Mouse (Mus musculus): ENCODE measurements around the gene Bmp3. TPM values are rescaled to one million over a fixed set of nuclear protein-coding genes. Genes with fewer than 3 reads are reported as not detected.
A peak's percentile ranks its signal among the peaks of the same experiment; 100 is the strongest.

Bmp3 gene
- polyA plus RNA-seq (2014; fragmentation: Nextera tagmentation; extraction: Ambion mirVana), result 0.14 and 0.54 TPM in 2 replicates

GRCm38 (mm10) chr5:98854264-98854626 is at the start of gene Bmp3:
TSS of gene Bmp3 (plus strand) at chr5:98854415.
- Histone ChIP-seq H3K4me2 (peak within 1 kb of the TSS; percentile 94), H3K36me3 (ENCODE audit: control insufficient read depth, insufficient read depth, low read length) (no peaks in the 10 kb centered on the region), H3K9me3 (replicated peaks; ENCODE audit: control insufficient read depth, low read length) (no peaks in the 10 kb centered on the region), H3K9ac (ENCODE audit: low read depth, low read length) (no peak within 1 kb of the TSS), H3K4me1 (ENCODE audit: control insufficient read depth, insufficient read depth, low read length) (no peaks in the 10 kb centered on the region), H3K4me3 (ENCODE audit: low read depth, low read length) (peak within 1 kb of the TSS; percentile 52), H3K27me3 (ENCODE audit: control insufficient read depth, insufficient read depth, low read length) (peaks cover 53% of the 10 kb centered on the region), H3K27ac (ENCODE audit: low read depth, low read length) (no peak within 1 kb of the TSS)
- no peak for ATAC-seq (replicated peaks; ENCODE audit: insufficient number of reproducible peaks, low FRiP score, low TSS enrichment)
- WGBS (ENCODE audit: insufficient replicate concordance), result 3% methylated on average over 10 of the region's 10 CpGs

- H3K27ac ChIP-seq (ENCODE audit: low read depth, low read length), result no peak overlapping the region
- no peak for ATAC-seq (replicated peaks; ENCODE audit: insufficient number of reproducible peaks, low FRiP score, low TSS enrichment)
- no peaks in the 10 kb centered on the region for H3K9me3 ChIP-seq (replicated peaks; ENCODE audit: control insufficient read depth, low read length)
- no peak overlapping the region for H3K4me2 ChIP-seq
- H3K4me1 ChIP-seq (ENCODE audit: control insufficient read depth, insufficient read depth, low read length), result no peaks in the 10 kb centered on the region
- H3K27me3 ChIP-seq (ENCODE audit: control insufficient read depth, insufficient read depth, low read length), result no peaks in the 10 kb centered on the region
- no peak overlapping the region for H3K9ac ChIP-seq (ENCODE audit: low read depth, low read length)
- no peaks in the 10 kb centered on the region for H3K36me3 ChIP-seq (ENCODE audit: control insufficient read depth, insufficient read depth, low read length)
- no peak overlapping the region for H3K4me3 ChIP-seq (ENCODE audit: low read depth, low read length)
- WGBS (ENCODE audit: insufficient replicate concordance), result 75% methylated on average over 6 of the region's 6 CpGs
These were observed 49.5 kb upstream of the Bmp3 start for GRCm38 (mm10) chr5:98804761-98805160.

- Histone ChIP-seq H3K27me3 (ENCODE audit: control insufficient read depth, insufficient read depth, low read length) (no peaks in the 10 kb centered on the region), H3K9ac (ENCODE audit: low read depth, low read length) (no peak overlapping the region), H3K4me3 (ENCODE audit: low read depth, low read length) (no peak overlapping the region), H3K9me3 (replicated peaks; ENCODE audit: control insufficient read depth, low read length) (no peaks in the 10 kb centered on the region), H3K36me3 (ENCODE audit: control insufficient read depth, insufficient read depth, low read length) (no peaks in the 10 kb centered on the region), H3K4me1 (ENCODE audit: control insufficient read depth, insufficient read depth, low read length) (no peaks in the 10 kb centered on the region), H3K4me2 (no peak overlapping the region), H3K27ac (ENCODE audit: low read depth, low read length) (no peak overlapping the region)
- WGBS (ENCODE audit: insufficient replicate concordance), result 85% methylated on average over 4 of the region's 4 CpGs
- no peak for ATAC-seq (replicated peaks; ENCODE audit: insufficient number of reproducible peaks, low FRiP score, low TSS enrichment)
These were observed 47.7 kb upstream of the Bmp3 start for GRCm38 (mm10) chr5:98806492-98806891.

GRCm38 (mm10) chr5:98807022-98807421 is 47.2 kb upstream of the Bmp3 start:
- Histone ChIP-seq H3K27ac (ENCODE audit: low read depth, low read length) (no peak overlapping the region), H3K9ac (ENCODE audit: low read depth, low read length) (no peak overlapping the region), H3K27me3 (ENCODE audit: control insufficient read depth, insufficient read depth, low read length) (no peaks in the 10 kb centered on the region), H3K9me3 (replicated peaks; ENCODE audit: control insufficient read depth, low read length) (no peaks in the 10 kb centered on the region), H3K4me2 (no peak overlapping the region), H3K4me3 (ENCODE audit: low read depth, low read length) (no peak overlapping the region), H3K36me3 (ENCODE audit: control insufficient read depth, insufficient read depth, low read length) (no peaks in the 10 kb centered on the region), H3K4me1 (ENCODE audit: control insufficient read depth, insufficient read depth, low read length) (no peaks in the 10 kb centered on the region)
- ATAC-seq (replicated peaks; ENCODE audit: insufficient number of reproducible peaks, low FRiP score, low TSS enrichment), result no peak
- WGBS (ENCODE audit: insufficient replicate concordance), result 78% methylated on average over 7 of the region's 7 CpGs

GRCm38 (mm10) chr5:98807953-98808352 is 46.3 kb upstream of the Bmp3 start:
- Histone ChIP-seq H3K36me3 (ENCODE audit: control insufficient read depth, insufficient read depth, low read length) (no peaks in the 10 kb centered on the region), H3K9ac (ENCODE audit: low read depth, low read length) (no peak overlapping the region), H3K4me1 (ENCODE audit: control insufficient read depth, insufficient read depth, low read length) (no peaks in the 10 kb centered on the region), H3K4me3 (ENCODE audit: low read depth, low read length) (no peak overlapping the region), H3K4me2 (no peak overlapping the region), H3K27me3 (ENCODE audit: control insufficient read depth, insufficient read depth, low read length) (no peaks in the 10 kb centered on the region), H3K9me3 (replicated peaks; ENCODE audit: control insufficient read depth, low read length) (no peaks in the 10 kb centered on the region), H3K27ac (ENCODE audit: low read depth, low read length) (no peak overlapping the region)
- no peak for ATAC-seq (replicated peaks; ENCODE audit: insufficient number of reproducible peaks, low FRiP score, low TSS enrichment)
- 71% methylated on average over 9 of the region's 9 CpGs for WGBS (ENCODE audit: insufficient replicate concordance)

DNA sequence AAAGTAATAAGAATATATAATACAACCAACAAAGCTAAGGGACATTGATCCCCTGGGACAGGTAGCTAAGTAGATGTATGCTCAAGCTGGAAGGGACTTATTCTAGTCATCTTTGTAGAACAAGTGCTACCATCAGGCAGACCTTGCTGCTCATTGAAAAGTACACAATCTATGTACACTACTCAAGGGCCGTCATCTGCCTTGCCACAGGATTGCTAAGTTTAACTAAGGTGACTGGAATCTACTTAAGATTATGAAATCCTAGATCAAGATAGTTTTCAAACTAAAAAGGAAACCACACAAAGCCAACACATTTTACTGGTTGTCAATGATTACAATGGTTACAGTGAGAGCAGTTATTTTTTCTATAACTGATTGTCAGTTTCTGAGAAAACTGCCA is 41.8 kb upstream of the Bmp3 start:
- no peak for ATAC-seq (replicated peaks; ENCODE audit: insufficient number of reproducible peaks, low FRiP score, low TSS enrichment)
- Histone ChIP-seq H3K4me1 (ENCODE audit: control insufficient read depth, insufficient read depth, low read length) (no peaks in the 10 kb centered on the region), H3K9ac (ENCODE audit: low read depth, low read length) (no peak overlapping the region), H3K4me2 (no peak overlapping the region), H3K4me3 (ENCODE audit: low read depth, low read length) (no peak overlapping the region), H3K27me3 (ENCODE audit: control insufficient read depth, insufficient read depth, low read length) (no peaks in the 10 kb centered on the region), H3K9me3 (replicated peaks; ENCODE audit: control insufficient read depth, low read length) (no peaks in the 10 kb centered on the region), H3K27ac (ENCODE audit: low read depth, low read length) (no peak overlapping the region), H3K36me3 (ENCODE audit: control insufficient read depth, insufficient read depth, low read length) (no peaks in the 10 kb centered on the region)
- WGBS (ENCODE audit: insufficient replicate concordance), result 76% methylated on average over 1 of the region's 1 CpGs

GRCm38 (mm10) chr5:98815269-98815668 is 38.9 kb upstream of the Bmp3 start:
- Histone ChIP-seq H3K4me1 (ENCODE audit: control insufficient read depth, insufficient read depth, low read length) (no peaks in the 10 kb centered on the region), H3K4me2 (no peak overlapping the region), H3K36me3 (ENCODE audit: control insufficient read depth, insufficient read depth, low read length) (no peaks in the 10 kb centered on the region), H3K27ac (ENCODE audit: low read depth, low read length) (no peak overlapping the region), H3K27me3 (ENCODE audit: control insufficient read depth, insufficient read depth, low read length) (no peaks in the 10 kb centered on the region), H3K9ac (ENCODE audit: low read depth, low read length) (no peak overlapping the region), H3K9me3 (replicated peaks; ENCODE audit: control insufficient read depth, low read length) (no peaks in the 10 kb centered on the region), H3K4me3 (ENCODE audit: low read depth, low read length) (no peak overlapping the region)
- no peak for ATAC-seq (replicated peaks; ENCODE audit: insufficient number of reproducible peaks, low FRiP score, low TSS enrichment)
- 84% methylated on average over 1 of the region's 1 CpGs for WGBS (ENCODE audit: insufficient replicate concordance)

DNA sequence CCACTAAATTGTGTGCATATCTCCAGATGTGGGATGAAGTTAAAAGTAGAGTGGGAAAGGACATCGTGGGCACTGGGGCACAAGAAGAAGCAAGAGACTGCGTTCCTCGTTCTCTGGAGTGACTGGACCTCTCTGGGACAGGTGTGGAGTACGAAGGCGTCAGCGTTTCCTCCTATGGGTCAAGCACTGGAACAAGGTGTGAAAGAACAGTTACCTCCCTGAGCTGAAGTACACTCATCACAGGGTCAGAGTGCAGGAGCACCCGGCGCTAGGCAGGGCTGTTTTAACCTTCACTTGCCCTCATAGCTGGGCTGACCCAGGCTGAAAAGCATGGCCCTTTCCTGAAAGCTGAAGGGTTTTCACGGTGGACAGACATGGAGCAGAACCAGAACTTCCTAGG is 20.5 kb upstream of the Bmp3 start:
- H3K27ac ChIP-seq (ENCODE audit: low read depth, low read length), result no peak overlapping the region
- no peak overlapping the region for H3K9ac ChIP-seq (ENCODE audit: low read depth, low read length)
- WGBS (ENCODE audit: insufficient replicate concordance), result 74% methylated on average over 9 of the region's 9 CpGs
- no peak overlapping the region for H3K4me2 ChIP-seq
- H3K4me3 ChIP-seq (ENCODE audit: low read depth, low read length), result no peak overlapping the region
- no peaks in the 10 kb centered on the region for H3K27me3 ChIP-seq (ENCODE audit: control insufficient read depth, insufficient read depth, low read length)
- ATAC-seq (replicated peaks; ENCODE audit: insufficient number of reproducible peaks, low FRiP score, low TSS enrichment), result no peak
- H3K4me1 ChIP-seq (ENCODE audit: control insufficient read depth, insufficient read depth, low read length), result no peaks in the 10 kb centered on the region
- no peaks in the 10 kb centered on the region for H3K9me3 ChIP-seq (replicated peaks; ENCODE audit: control insufficient read depth, low read length)
- H3K36me3 ChIP-seq (ENCODE audit: control insufficient read depth, insufficient read depth, low read length), result no peaks in the 10 kb centered on the region

- Histone ChIP-seq H3K27me3 (ENCODE audit: control insufficient read depth, insufficient read depth, low read length) (no peaks in the 10 kb centered on the region), H3K36me3 (ENCODE audit: control insufficient read depth, insufficient read depth, low read length) (no peaks in the 10 kb centered on the region), H3K27ac (ENCODE audit: low read depth, low read length) (no peak overlapping the region), H3K9ac (ENCODE audit: low read depth, low read length) (no peak overlapping the region), H3K4me1 (ENCODE audit: control insufficient read depth, insufficient read depth, low read length) (no peaks in the 10 kb centered on the region), H3K4me2 (no peak overlapping the region), H3K9me3 (replicated peaks; ENCODE audit: control insufficient read depth, low read length) (no peaks in the 10 kb centered on the region), H3K4me3 (ENCODE audit: low read depth, low read length) (no peak overlapping the region)
- no peak for ATAC-seq (replicated peaks; ENCODE audit: insufficient number of reproducible peaks, low FRiP score, low TSS enrichment)
- 86% methylated on average over 6 of the region's 6 CpGs for WGBS (ENCODE audit: insufficient replicate concordance)
These were observed 19.9 kb upstream of the Bmp3 start for GRCm38 (mm10) chr5:98834300-98834699.
